Mouse (Mus musculus) hindbrain, embryonic 11.5 days (tissue): ENCODE results near the gene Fetub. TPM values are rescaled to one million over a fixed set of nuclear protein-coding genes. Genes with fewer than 3 reads are reported as not detected.

Source experiments
- ATAC-seq: fragments of 200-750 bp; cut with Nextera tagmentation; 2 replicates; pipeline ENCODE4 v1.8.0; 2017; ENCODE audit warnings: mild to moderate bottlenecking, moderate TSS enrichment, moderate library complexity; ENCODE audit not compliant: low FRiP score
- DNase-seq: peaks from one replicate; pipeline ENCODE4 v3.0.0-alpha.2; 2015; ENCODE audit warnings: low spot score
- H3K27ac ChIP-seq: fragments of 300-500 bp; sonication (generic); 2 replicates; pipeline ENCODE4 v1.5.1; 2014; ENCODE audit warnings: mild to moderate bottlenecking, low read depth, low read length
- H3K27me3 ChIP-seq: fragments of 300-500 bp; sonication (generic); 2 replicates; pipeline ENCODE4 v1.6.1; 2014; ENCODE audit warnings: mild to moderate bottlenecking, low read length, moderate library complexity, mixed read lengths; ENCODE audit not compliant: control insufficient read depth, insufficient read depth
- H3K36me3 ChIP-seq: fragments of 300-500 bp; sonication (generic); 2 replicates; pipeline ENCODE4 v1.6.1; 2014; ENCODE audit warnings: mild to moderate bottlenecking, low read length, moderate library complexity, mixed read lengths; ENCODE audit not compliant: control insufficient read depth, insufficient read depth
- H3K4me1 ChIP-seq: fragments of 300-500 bp; sonication (generic); replicated peaks from 2 replicates; pipeline ENCODE4 v1.6.1; 2014; ENCODE audit warnings: low read length, mixed read lengths; ENCODE audit not compliant: control insufficient read depth, insufficient read depth
- H3K4me2 ChIP-seq: fragments of 300-500 bp; sonication (generic); replicated peaks from 2 replicates; pipeline ENCODE4 v1.6.1; 2014; ENCODE audit warnings: mild to moderate bottlenecking, low read depth, low read length
- H3K4me3 ChIP-seq: fragments of 300-500 bp; sonication (generic); 2 replicates; pipeline ENCODE4 v1.5.1; 2014; ENCODE audit warnings: low read depth, low read length
- H3K9ac ChIP-seq: fragments of 300-500 bp; sonication (generic); 2 replicates; pipeline ENCODE4 v1.6.1; 2014; ENCODE audit warnings: low read depth, low read length
- H3K9me3 ChIP-seq: fragments of 300-500 bp; sonication (generic); 2 replicates; pipeline ENCODE4 v1.6.1; 2016; ENCODE audit warnings: low read length; ENCODE audit not compliant: control insufficient read depth
- WGBS: fragments of 180-500 bp; shearing (Covaris S2); extraction: QIAGEN DNeasy Blood & Tissue Kit; methylation state at CpG from one replicate; pipeline ENCODE4 v1.1.7; 2014; 5-methylcytosine and 5-hydroxymethylcytosine counted together
- polyA plus RNA-seq: library from polyadenylated mRNA; unstranded; fragments of >200 nt; fragmentation: Nextera tagmentation; extraction: Ambion mirVana; gene quantifications from 2 replicates; pipeline ENCODE4 v1.2.1, GENCODE M21; 2014

The Fetub gene
- not detected in 2 replicates for polyA plus RNA-seq

GRCm38 (mm10) chr16:22918034-22918433 is at the start of gene Fetub:
TSS of gene Fetub (plus strand) at chr16:22918334.
- Histone ChIP-seq H3K36me3 (no peaks in the 10 kb centered on the region), H3K27ac (no peak within 1 kb of the TSS), H3K4me1 (no peaks in the 10 kb centered on the region), H3K9ac (no peak within 1 kb of the TSS), H3K27me3 (no peaks in the 10 kb centered on the region), H3K4me2 (no peak within 1 kb of the TSS), H3K4me3 (no peak within 1 kb of the TSS), H3K9me3 (no peaks in the 10 kb centered on the region)
- ATAC-seq (no peak), DNase-seq (no peak)
- WGBS: 89% methylated on average over 5 of the region's 5 CpGs

- no peak overlapping the region for H3K4me2 ChIP-seq
- no peaks in the 10 kb centered on the region for H3K9me3 ChIP-seq
- ATAC-seq (no peak), DNase-seq (no peak)
- H3K36me3 ChIP-seq: peaks cover 9% of the 10 kb centered on the region; the same call in 1 of the 2 replicates
- no peaks in the 10 kb centered on the region for H3K27me3 ChIP-seq
- no peak overlapping the region for H3K27ac ChIP-seq
- H3K4me3 ChIP-seq: no peak overlapping the region
- H3K9ac ChIP-seq: no peak overlapping the region
- no peaks in the 10 kb centered on the region for H3K4me1 ChIP-seq
- 89% methylated on average over 8 of the region's 8 CpGs for WGBS
Measured at GRCm38 (mm10) chr16:22872397-22872796, 45.7 kb upstream of the Fetub start.

GRCm38 (mm10) chr16:22873369-22873768 is 44.8 kb upstream of the Fetub start:
- Histone ChIP-seq H3K4me3 (no peak overlapping the region), H3K27ac (no peak overlapping the region), H3K36me3 (peaks cover 9% of the 10 kb centered on the region; the same call in 1 of the 2 replicates), H3K27me3 (no peaks in the 10 kb centered on the region), H3K4me2 (no peak overlapping the region), H3K9me3 (no peaks in the 10 kb centered on the region), H3K9ac (no peak overlapping the region), H3K4me1 (no peaks in the 10 kb centered on the region)
- WGBS: 72% methylated on average over 4 of the region's 4 CpGs
- DNase-seq (no peak), ATAC-seq (no peak)

- 48% methylated on average over 9 of the region's 9 CpGs for WGBS
- peak; percentile 71 for DNase-seq
Measured at GRCm38 (mm10) chr16:22876218-22877043, 41.7 kb upstream of the Fetub start.

GRCm38 (mm10) chr16:22877660-22878390 is 40.3 kb upstream of the Fetub start:
- H3K27ac ChIP-seq: no peak overlapping the region
- no peak for DNase-seq
- no peak overlapping the region for H3K4me3 ChIP-seq
- WGBS: 80% methylated on average over 11 of the region's 11 CpGs
- H3K4me1 ChIP-seq: no peaks in the 10 kb centered on the region
- ATAC-seq: no peak
- no peaks in the 10 kb centered on the region for H3K9me3 ChIP-seq
- H3K9ac ChIP-seq: no peak overlapping the region
- H3K36me3 ChIP-seq: no peaks in the 10 kb centered on the region
- H3K4me2 ChIP-seq: no peak overlapping the region
- H3K27me3 ChIP-seq: no peaks in the 10 kb centered on the region

More at GRCm38 (mm10) chr16:22876218-22877043, 41.7 kb upstream of the Fetub start:
- Histone ChIP-seq H3K27ac (no peak overlapping the region), H3K4me1 (no peaks in the 10 kb centered on the region), H3K36me3 (0 out of 2 replicates have a peak, but pooled peaks cover 2% of the 10 kb centered on the region), H3K9ac (no peak overlapping the region), H3K9me3 (no peaks in the 10 kb centered on the region), H3K4me2 (no peak overlapping the region), H3K4me3 (no peak overlapping the region), H3K27me3 (no peaks in the 10 kb centered on the region)
- ATAC-seq: no peak

- no peaks in the 10 kb centered on the region for H3K27me3 ChIP-seq
- no peaks in the 10 kb centered on the region for H3K9me3 ChIP-seq
- ATAC-seq (no peak), DNase-seq (no peak)
- H3K27ac ChIP-seq: no peak overlapping the region
- H3K4me3 ChIP-seq: no peak overlapping the region
- 85% methylated on average over 7 of the region's 7 CpGs for WGBS
- no peak overlapping the region for H3K9ac ChIP-seq
- no peaks in the 10 kb centered on the region for H3K36me3 ChIP-seq
- H3K4me1 ChIP-seq: no peaks in the 10 kb centered on the region
- H3K4me2 ChIP-seq: no peak overlapping the region
Measured at GRCm38 (mm10) chr16:22878716-22879115, 39.4 kb upstream of the Fetub start.

GRCm38 (mm10) chr16:22879945-22880595 is 38.1 kb upstream of the Fetub start:
- ATAC-seq (no peak), DNase-seq (no peak)
- 69% methylated on average over 7 of the region's 7 CpGs for WGBS
- Histone ChIP-seq H3K4me3 (no peak overlapping the region), H3K4me1 (no peaks in the 10 kb centered on the region), H3K27me3 (no peaks in the 10 kb centered on the region), H3K9me3 (no peaks in the 10 kb centered on the region), H3K9ac (no peak overlapping the region), H3K36me3 (no peaks in the 10 kb centered on the region), H3K4me2 (no peak overlapping the region), H3K27ac (no peak overlapping the region)

- no peak overlapping the region for H3K9ac ChIP-seq
- ATAC-seq (no peak), DNase-seq (no peak)
- H3K36me3 ChIP-seq: no peaks in the 10 kb centered on the region
- H3K9me3 ChIP-seq: no peaks in the 10 kb centered on the region
- H3K4me3 ChIP-seq: no peak overlapping the region
- H3K27ac ChIP-seq: no peak overlapping the region
- no peaks in the 10 kb centered on the region for H3K27me3 ChIP-seq
- WGBS: 18% methylated on average over 6 of the region's 6 CpGs
- no peak overlapping the region for H3K4me2 ChIP-seq
- no peaks in the 10 kb centered on the region for H3K4me1 ChIP-seq
Measured at GRCm38 (mm10) chr16:22880900-22881299, 37.2 kb upstream of the Fetub start.
